Mouse (Mus musculus): ENCODE data around the gene Yjefn3.

Gene Yjefn3

DNA sequence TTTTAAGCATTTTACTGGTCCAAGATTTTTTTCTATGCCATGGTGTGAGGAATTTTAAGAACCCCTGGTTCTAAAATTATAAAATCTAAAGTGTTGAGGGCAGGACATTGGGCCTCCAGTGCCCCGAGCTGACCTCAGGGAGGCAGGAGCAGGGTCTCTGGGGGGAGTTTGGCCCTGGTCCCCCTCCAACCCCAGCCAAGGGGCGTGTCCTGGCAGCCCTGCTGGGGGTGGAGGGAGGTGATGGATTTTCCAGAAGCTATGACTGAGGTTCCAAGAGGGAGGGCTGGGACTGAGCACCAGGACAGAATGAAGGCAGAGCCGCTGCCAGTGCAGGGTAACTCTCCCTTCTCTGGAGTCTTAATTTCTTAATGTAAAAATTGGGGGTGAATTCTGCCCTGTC is 24.5 kb downstream of the Yjefn3 start:
- no peak for DNase-seq

DNA sequence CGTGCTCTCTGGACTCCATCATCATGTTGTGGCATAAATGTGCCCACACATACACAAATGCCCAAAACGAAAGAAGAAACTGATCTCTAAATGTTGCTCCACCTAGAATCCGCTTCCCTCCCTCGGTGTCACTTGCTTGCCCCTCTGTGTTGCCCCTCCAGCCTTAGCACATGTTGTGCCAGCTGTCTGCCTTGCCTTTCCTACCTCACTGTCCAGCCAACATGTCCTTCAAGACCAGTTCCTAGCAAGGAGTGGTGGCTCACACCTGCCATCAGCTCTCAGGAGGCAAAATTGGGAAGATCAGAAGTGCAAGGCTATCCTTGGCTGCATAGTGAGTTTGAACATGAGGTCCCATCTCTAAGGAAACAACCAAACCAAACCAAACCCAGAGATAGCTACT is 25.1 kb downstream of the Yjefn3 start:
- no peak for DNase-seq

DNA sequence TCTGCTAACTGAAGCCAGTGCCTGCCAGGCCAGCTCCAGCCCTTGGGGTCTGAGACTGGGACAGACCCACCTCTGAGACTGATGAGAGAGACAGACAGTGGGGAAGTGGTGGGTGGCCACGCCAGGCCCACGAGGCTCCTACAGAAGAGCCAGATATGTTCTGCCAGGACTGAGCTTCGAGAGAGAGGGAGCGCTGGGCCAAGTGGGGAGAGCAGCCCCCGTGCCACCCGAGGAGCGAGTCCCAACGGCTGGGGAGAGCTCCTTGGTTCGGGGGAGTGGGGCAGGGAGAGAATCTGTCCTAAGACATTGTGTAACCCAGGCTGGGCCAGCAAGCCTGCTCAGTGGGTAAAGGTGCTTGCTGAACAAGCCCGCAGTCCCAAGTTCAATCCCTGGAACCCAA is 25.5 kb downstream of the Yjefn3 start:
- DNase-seq, result no peak

DNA sequence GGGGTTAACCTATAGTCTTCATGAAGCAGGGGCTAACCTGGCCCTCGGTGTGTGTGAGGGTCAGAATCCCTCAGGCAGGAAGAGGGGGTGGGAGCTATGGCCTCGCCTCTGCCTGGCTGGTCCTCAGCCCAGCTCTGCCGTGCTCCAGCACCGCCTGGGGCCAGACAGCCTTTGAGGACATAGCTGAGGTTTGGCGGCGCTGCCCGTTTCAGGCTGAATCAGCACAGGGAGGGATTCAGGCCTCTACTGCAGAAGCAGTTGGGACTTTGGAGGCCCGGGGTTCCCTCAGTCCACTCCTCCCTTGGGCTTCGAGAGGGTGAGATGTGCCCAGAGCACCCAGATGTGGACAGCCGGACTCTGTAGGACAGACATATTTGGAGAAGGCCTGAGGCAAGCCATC is 26.4 kb downstream of the Yjefn3 start:
- no peak for DNase-seq

DNA sequence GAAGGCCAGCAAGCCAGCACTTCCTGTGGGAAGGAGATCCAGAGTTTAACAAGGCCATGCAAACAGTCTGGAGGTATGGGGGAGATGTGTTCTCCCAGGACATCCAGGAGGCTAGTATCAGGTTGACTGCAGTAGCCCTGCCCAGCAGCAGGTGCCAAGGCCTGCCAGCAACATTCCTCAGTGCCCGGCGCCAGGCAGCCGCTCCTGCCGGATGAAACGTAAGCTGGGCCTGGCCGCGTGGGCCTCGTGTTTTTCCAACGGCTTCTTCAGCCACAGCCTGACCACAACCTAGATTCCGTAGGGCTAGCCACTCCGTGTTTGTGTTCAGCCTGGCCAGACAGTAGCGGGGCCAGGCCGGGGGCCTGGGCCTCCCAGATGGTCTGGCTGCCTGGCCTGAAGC is 27.9 kb downstream of the Yjefn3 start:
- no peak for DNase-seq

DNA sequence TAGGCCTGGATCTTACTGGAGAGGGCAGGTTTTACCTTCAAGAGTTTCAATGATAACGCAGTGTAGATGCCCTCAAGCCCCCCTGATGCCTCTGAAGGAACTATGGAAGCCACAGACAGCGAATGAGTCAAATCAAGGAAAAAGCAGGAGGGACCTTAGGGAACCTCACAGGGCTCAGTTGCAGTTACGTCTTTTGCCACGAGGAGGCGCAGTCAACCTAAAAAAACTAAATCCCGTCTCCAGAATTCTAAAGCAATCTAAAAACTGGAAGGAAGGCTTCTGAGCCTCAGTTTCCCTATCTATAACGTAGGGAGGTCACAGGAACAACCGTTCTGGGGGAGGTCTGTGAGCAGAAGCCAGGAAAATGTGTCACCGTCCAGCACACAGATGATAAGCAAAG is 28.4 kb downstream of the Yjefn3 start:
- peak in 1 of 2 experiments; percentile 69 for DNase-seq

DNA sequence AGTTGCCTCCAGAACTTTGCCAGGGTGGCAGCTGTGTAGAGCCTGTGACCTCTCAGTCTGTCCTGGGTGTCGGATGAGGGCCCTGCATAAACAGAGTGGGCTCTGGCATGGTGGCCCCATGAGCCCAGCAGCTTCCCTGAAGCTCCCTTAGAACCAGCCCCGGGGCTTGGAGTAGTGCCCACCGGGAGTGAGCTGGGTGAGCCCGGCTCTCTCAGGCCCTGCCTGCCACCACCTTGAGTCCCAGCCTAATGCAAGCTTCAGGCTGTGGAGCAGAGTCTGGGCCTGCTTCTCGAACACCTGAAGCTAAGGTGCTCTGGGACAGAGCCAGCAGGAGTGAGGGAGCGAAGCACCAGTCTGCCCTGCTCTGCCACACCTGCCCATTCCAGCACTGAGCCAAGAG is 31.6 kb downstream of the Yjefn3 start:
- no peak for DNase-seq

DNA sequence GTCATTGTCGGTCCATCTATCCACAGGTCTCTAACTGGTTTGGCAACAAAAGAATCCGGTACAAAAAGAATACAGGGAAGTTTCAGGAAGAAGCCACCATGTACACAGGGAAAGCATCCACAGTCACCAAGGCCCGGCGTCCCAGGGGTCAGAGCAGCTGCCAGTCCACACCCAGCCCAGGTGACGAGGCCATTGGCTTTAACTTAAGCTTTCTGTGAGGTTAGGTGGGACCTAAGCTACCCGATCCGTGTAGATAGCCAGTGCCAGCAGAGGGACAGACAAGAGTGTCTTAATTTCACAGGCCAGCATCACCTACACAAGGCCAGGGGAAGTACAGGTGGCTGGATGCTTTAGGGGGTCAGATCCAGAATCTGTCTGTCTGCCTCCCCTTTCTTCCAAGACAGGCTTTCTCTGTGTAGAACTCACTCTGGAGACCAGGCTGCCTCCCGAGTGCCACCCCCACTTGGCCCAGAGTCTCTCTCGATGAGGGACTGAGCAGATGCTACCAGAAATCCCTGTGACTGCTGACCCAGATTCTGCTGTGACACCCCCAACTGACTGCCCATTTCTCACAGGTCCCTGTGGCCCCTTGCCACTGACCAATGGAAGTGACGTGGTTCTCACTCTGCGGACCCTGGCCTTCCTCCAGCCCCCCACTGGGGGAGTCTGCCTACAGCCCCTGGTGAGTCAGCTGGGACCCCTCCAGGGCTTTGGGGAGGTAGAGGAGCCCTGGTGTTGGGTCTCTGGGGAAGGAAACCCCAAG is 32.3 kb downstream of the Yjefn3 start:
- no peak for DNase-seq

DNA sequence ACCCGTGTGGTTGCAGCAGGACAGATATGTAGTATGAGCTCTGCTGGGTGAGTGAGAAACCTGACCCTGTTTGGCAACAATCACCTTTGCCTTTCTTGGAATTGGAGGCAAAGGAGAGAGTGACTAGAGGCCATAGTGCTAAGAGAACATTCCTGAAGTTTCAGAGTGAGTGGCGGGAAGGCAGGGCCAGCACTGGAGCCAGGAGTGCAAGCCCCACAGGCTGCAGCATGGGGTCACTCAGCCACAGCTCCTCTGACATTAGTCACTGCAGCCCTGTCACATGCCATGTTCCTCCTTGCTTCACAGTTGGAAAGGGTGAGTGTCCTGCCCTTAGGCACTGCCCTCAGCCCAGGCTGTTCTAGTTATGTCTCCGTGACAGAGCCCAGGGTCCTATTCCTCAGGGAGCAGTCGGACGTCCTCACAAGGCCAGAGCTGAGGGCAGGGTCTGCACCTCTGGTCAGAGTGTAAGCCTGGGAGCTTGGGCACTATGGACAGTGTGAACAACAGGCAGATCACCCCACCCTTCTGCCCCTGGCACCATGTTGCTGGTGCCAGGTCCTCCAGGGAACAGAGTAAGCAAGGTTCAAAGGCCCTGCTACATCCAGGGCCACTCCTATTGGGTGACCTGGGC is 34.7 kb downstream of the Yjefn3 start:
- no peak for DNase-seq

DNA sequence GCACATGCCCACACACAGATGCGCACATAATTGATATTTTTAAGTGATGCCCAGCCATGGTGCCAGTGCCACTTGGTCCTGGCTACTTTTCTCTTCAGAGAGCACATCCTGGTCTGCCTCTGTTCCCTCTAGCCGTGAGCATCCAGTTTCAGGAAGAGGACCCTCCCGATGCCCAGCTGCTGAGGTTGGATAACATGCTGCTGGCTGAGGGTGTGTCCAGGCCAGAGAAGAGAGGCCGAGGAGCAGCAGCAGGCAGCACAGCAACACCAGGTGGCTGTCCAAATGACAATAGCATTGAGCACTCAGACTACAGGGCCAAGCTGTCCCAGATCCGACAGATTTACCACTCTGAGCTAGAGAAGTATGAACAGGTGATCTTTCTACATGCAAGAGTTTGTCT is 38.3 kb downstream of the Yjefn3 start:
- DNase-seq, result no peak

DNA sequence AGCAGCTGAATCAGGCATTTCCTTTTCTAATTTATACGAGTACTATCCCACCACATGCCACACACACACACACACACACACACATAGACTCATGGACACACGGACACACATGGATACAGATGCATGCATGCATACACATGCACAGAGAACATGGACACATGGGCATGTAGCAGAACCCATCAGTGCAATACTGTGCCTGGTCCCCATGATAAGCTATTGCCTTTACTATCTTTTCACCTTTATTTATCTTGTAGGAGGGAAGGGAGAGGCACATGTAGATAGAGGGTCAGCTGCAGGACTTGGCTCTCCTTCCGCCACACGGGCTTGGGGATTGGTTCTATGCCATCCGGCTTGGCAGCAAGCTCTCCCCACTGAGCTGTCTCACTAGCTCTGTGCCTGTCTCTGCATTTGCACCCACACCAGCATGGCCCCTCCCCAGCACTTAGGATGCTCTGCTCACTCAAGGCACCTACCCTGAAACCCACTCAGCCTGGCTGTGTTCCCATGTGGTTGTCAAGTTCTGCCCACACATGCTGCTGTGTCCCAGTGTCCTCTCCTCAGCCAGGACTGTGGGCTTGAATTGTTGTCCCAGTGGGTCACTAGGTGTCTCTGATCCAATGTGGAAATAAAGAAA is 39.0 kb downstream of the Yjefn3 start:
- no peak for DNase-seq

DNA sequence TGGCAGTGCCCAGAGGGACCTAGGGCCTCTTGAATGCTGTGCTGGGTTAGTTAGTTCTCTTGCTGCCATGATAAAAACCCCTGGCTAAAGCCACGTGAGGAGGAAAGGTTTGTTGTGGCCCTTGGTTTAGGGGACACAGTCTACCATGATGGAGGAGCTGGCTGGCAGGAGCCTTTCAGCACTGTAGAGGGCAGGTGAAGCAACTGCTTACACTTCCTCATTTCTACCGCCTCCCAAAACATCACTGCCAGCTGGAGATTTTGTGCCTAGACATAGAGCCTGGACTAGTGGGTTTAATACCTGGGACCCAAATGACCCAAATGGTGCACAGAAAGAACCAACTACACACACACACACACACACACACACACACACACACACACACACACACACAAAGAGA is 41.3 kb downstream of the Yjefn3 start:
- DNase-seq, result no peak

DNA sequence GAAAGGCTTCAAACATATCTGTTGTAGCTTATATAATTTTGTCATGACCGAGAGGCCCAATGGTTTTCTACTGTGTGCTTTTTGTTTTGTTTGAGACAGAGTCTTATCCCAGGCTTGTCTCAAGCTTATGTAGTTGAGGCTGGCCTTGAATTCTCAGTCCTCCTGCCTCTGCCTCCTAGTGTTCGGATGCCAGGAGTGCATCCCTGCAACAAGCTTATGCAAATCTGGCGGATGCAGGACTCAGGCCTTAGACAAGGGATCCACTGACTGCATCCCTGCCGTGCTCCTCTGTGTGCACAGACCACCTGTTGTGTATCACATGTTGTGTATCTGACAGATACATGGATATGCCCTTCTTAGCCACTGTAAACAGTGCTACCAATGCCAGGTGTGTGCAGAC is 41.7 kb downstream of the Yjefn3 start:
- no peak for DNase-seq

DNA sequence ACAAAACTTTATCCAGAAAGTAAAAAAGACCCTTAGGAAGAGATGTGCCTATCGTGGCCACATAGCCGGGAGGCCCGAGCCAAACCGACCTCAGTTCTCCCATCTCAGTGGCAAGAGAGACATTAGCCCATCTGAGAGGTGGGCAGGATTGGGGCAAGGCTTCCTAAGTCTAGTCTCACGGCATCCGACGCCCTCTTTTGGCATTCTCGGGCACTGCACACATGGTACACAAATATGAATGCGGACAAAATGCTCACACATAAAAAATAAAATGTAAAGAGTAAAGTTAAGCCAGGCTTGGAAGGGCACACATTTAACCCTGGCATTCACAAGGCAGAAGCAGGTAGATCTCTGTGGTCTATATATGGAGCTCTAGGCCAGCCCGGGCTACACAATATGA is 48.6 kb downstream of the Yjefn3 start:
- no peak for DNase-seq

DNA sequence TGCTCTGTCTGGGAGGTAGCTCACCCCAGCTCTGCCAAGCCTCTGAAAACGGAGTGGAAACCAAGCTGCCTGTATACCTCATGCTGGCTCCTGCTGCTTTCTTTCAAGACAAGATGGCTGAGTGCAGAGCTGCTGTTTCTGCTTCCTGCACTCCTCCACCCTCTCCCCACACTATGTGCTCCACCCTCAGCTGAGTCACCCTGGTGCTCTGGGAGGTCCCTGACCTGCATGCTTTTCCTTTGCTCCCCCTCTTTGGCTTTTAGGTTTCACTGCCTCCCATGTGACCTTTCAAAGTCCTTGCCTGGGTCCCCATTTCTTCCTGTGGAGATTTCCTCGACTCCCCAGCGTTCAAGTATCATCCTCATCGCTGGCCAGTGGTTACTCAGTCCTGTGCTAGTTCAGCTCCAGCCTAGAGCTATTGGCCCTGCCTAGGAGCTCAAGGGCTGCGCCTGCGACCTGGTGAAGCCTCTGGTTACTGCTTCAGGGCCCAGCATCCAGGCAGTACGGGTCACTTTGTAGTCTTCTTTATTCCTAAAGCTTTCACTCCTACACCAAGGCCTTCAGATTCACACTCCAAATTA is 51.5 kb downstream of the Yjefn3 start:
- DNase-seq, result no peak

DNA sequence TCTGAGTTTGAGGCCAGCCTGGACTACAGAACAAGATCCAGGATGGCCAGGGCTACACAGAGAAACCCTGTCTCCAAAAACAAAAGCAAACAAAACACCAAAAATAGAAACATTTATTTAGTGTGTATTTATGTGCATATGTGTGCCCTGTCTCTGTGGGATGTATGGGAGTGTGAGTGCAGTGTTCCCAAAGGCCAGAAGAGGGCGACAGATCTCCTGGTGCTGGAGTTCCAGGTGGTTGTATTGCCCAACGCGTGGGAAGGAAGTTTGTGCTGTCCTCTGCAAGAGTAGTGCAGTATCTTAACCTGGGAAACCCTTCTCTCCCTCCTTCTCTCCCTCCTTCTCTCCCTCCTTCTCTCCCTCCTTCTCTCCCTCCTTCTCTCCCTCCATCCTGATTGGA is 52.6 kb downstream of the Yjefn3 start:
- DNase-seq, result no peak

DNA sequence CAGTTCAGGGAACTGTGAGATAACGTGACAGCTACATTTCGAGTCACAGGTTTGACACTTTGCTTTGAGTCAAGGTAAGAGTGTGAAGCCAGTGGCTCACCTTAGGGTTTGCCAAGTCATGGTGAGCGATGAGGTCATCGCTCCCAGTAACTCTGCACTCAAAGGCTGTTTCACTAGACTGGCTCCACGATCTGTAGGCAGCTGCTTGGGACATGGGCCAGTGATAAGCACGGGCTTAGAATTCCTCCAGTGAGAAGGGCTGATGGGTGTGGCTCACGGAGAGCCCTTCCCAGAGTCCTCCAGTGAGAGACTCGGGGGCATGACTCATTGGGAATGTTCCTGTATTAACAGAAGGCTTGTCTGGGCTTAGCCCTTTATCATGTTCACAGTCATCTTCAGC is 53.6 kb downstream of the Yjefn3 start:
- no peak for DNase-seq

DNA sequence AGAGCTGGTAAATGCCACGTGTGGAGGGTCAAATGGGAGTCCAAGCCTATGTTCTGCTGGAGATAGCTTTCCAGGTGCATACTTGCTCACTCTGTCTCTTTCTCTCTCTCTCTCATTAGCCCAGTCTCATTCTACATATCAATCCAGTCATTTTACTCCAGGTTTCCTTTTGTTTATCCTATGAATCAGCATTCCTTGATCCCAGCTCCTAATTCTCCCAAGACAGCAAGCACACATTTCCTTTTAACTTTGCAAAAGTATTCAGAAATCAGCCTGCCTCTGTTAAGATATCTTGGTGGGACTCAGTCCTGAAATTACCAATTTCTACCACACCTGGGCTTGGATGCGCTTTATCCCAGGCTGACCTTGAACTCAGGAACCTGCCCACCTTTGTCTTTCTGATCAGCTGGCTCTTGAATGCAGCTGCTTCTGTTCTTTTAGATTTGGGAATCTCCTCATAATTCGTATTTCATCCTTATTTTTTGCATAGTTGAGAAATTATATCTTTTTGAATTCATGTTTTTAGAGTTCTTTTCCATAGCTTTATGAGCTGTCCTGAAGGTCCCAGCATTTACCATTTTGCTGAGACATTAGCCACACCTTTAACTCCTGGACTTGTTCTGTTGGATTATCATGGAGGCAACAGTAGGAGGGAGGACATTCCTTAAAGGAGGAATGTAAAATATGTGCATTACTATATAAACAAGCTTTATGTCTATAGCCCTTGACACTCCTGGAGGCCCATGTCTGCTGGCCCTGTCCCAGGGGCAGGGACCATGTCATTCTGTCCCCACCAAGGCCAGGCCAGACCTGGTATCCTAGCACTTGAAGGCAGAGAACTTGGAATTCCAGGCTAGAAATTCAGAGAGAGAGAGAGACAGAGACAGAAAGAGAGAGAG is 55.1 kb downstream of the Yjefn3 start:
- DNase-seq, result no peak

All from spleen, adult 18-20 months (tissue).